Mouse (Mus musculus) limb, embryonic 14.5 days (tissue): Measurements from ENCODE around the gene Ceacam2. TPM values are rescaled to one million over a fixed set of nuclear protein-coding genes. Genes with fewer than 3 reads are reported as not detected.

Experiments
- polyA plus RNA-seq, 2 experiments: library from polyadenylated mRNA; depleted of rRNA in 1 of 2; stranded (reverse) in 1 of 2; unstranded in 1 of 2; fragments of >200 nt; fragmentation: Nextera tagmentation in 1 of 2; extraction: Ambion mirVana in 1 of 2; gene quantifications; 2 replicates each; pipeline versions ENCODE4 v1.2.1 to v1.2.3; 2012 to 2014

Ceacam2 gene
- polyA plus RNA-seq, 2 experiments = not detected

Other genes starting within 250 kb of the Ceacam2 start
- 266 and 343 TPM in 2 replicates for gene Pafah1b3, start 241.9 kb downstream of the Ceacam2 start, polyA plus RNA-seq (2012; rRNA removed)
- 234 and 252 TPM in 2 replicates for gene Pafah1b3, start 241.9 kb downstream of the Ceacam2 start, polyA plus RNA-seq (2014; fragmentation: Nextera tagmentation; extraction: Ambion mirVana)
- gene Prr19, start 238.4 kb downstream of the Ceacam2 start, polyA plus RNA-seq (2012; rRNA removed) = 0.99 and 1.1 TPM in 2 replicates
- 0.44 and 0.53 TPM in 2 replicates for gene Prr19, start 238.4 kb downstream of the Ceacam2 start, polyA plus RNA-seq (2014; fragmentation: Nextera tagmentation; extraction: Ambion mirVana)
- 4.4 and 7.9 TPM in 2 replicates for gene Tmem145, start 233.8 kb downstream of the Ceacam2 start, polyA plus RNA-seq (2012; rRNA removed)
- gene Tmem145, start 233.8 kb downstream of the Ceacam2 start, polyA plus RNA-seq (2014; fragmentation: Nextera tagmentation; extraction: Ambion mirVana) = 0.80 and 2.2 TPM in 2 replicates
- gene Megf8, start 222.7 kb downstream of the Ceacam2 start, polyA plus RNA-seq (2012; rRNA removed) = 45.1 and 61.2 TPM in 2 replicates
- 16.5 and 19.9 TPM in 2 replicates for gene Megf8, start 222.7 kb downstream of the Ceacam2 start, polyA plus RNA-seq (2014; fragmentation: Nextera tagmentation; extraction: Ambion mirVana)
- 3.3 and 4.5 TPM in 2 replicates for gene Cnfn, start 170.1 kb downstream of the Ceacam2 start, polyA plus RNA-seq (2012; rRNA removed)
- 16.7 and 31.8 TPM in 2 replicates for gene Cnfn, start 170.1 kb downstream of the Ceacam2 start, polyA plus RNA-seq (2014; fragmentation: Nextera tagmentation; extraction: Ambion mirVana)
- 10.4 and 17.0 TPM in 2 replicates for gene Lipe, start 141.1 kb downstream of the Ceacam2 start, polyA plus RNA-seq (2012; rRNA removed)
- 3.5 and 4.1 TPM in 2 replicates for gene Lipe, start 141.1 kb downstream of the Ceacam2 start, polyA plus RNA-seq (2014; fragmentation: Nextera tagmentation; extraction: Ambion mirVana)
- not detected in 2 replicates for gene Cxcl17, start 127.0 kb downstream of the Ceacam2 start, polyA plus RNA-seq (2012; rRNA removed)
- 0.28 TPM in 1 of 2 replicates, not detected in the other for gene Cxcl17, start 127.0 kb downstream of the Ceacam2 start, polyA plus RNA-seq (2014; fragmentation: Nextera tagmentation; extraction: Ambion mirVana)
- 1.3 and 1.4 TPM in 2 replicates for gene Ceacam1, start 62.3 kb downstream of the Ceacam2 start, polyA plus RNA-seq (2012; rRNA removed)
- gene Ceacam1, start 62.3 kb downstream of the Ceacam2 start, polyA plus RNA-seq (2014; fragmentation: Nextera tagmentation; extraction: Ambion mirVana) = 0.93 and 1.3 TPM in 2 replicates
- not detected in 2 replicates for gene Erich4, start 76.0 kb upstream of the Ceacam2 start, polyA plus RNA-seq (2012; rRNA removed)
- gene Erich4, start 76.0 kb upstream of the Ceacam2 start, polyA plus RNA-seq (2014; fragmentation: Nextera tagmentation; extraction: Ambion mirVana) = not detected in 2 replicates
- gene Dmac2, start 79.6 kb upstream of the Ceacam2 start, polyA plus RNA-seq (2012; rRNA removed) = 39.7 and 47.9 TPM in 2 replicates
- 32.7 and 34.0 TPM in 2 replicates for gene Dmac2, start 79.6 kb upstream of the Ceacam2 start, polyA plus RNA-seq (2014; fragmentation: Nextera tagmentation; extraction: Ambion mirVana)
- 6.2 and 7.3 TPM in 2 replicates for gene B3gnt8, start 86.8 kb upstream of the Ceacam2 start, polyA plus RNA-seq (2012; rRNA removed)
- gene B3gnt8, start 86.8 kb upstream of the Ceacam2 start, polyA plus RNA-seq (2014; fragmentation: Nextera tagmentation; extraction: Ambion mirVana) = 3.4 and 5.1 TPM in 2 replicates
- gene Bckdha, start 119.1 kb upstream of the Ceacam2 start, polyA plus RNA-seq (2012; rRNA removed) = 67.0 and 91.1 TPM in 2 replicates
- 54.2 and 59.8 TPM in 2 replicates for gene Bckdha, start 119.1 kb upstream of the Ceacam2 start, polyA plus RNA-seq (2014; fragmentation: Nextera tagmentation; extraction: Ambion mirVana)
- 64.9 and 77.1 TPM in 2 replicates for gene Exosc5, start 119.3 kb upstream of the Ceacam2 start, polyA plus RNA-seq (2012; rRNA removed)
- 63.0 and 71.2 TPM in 2 replicates for gene Exosc5, start 119.3 kb upstream of the Ceacam2 start, polyA plus RNA-seq (2014; fragmentation: Nextera tagmentation; extraction: Ambion mirVana)
- 1.7 and 2.7 TPM in 2 replicates for gene Tmem91, start 135.3 kb upstream of the Ceacam2 start, polyA plus RNA-seq (2012; rRNA removed)
- gene Tmem91, start 135.3 kb upstream of the Ceacam2 start, polyA plus RNA-seq (2014; fragmentation: Nextera tagmentation; extraction: Ambion mirVana) = 3.2 and 3.6 TPM in 2 replicates
- 28.1 and 39.7 TPM in 2 replicates for gene B9d2, start 140.9 kb upstream of the Ceacam2 start, polyA plus RNA-seq (2012; rRNA removed)
- gene B9d2, start 140.9 kb upstream of the Ceacam2 start, polyA plus RNA-seq (2014; fragmentation: Nextera tagmentation; extraction: Ambion mirVana) = 25.1 and 29.2 TPM in 2 replicates
- gene Tgfb1, start 147.1 kb upstream of the Ceacam2 start, polyA plus RNA-seq (2012; rRNA removed) = 16.8 and 19.1 TPM in 2 replicates
- gene Tgfb1, start 147.1 kb upstream of the Ceacam2 start, polyA plus RNA-seq (2014; fragmentation: Nextera tagmentation; extraction: Ambion mirVana) = 2.5 and 3.6 TPM in 2 replicates
- 64.5 and 84.8 TPM in 2 replicates for gene Ccdc97, start 179.2 kb upstream of the Ceacam2 start, polyA plus RNA-seq (2012; rRNA removed)
- gene Ccdc97, start 179.2 kb upstream of the Ceacam2 start, polyA plus RNA-seq (2014; fragmentation: Nextera tagmentation; extraction: Ambion mirVana) = 28.4 and 32.0 TPM in 2 replicates
- 66.8 and 73.4 TPM in 2 replicates for gene Hnrnpul1, start 214.9 kb upstream of the Ceacam2 start, polyA plus RNA-seq (2012; rRNA removed)
- 77.1 and 80.7 TPM in 2 replicates for gene Hnrnpul1, start 214.9 kb upstream of the Ceacam2 start, polyA plus RNA-seq (2014; fragmentation: Nextera tagmentation; extraction: Ambion mirVana)
- 80.2 and 94.4 TPM in 2 replicates for gene Axl, start 248.8 kb upstream of the Ceacam2 start, polyA plus RNA-seq (2012; rRNA removed)
- 111 and 132 TPM in 2 replicates for gene Axl, start 248.8 kb upstream of the Ceacam2 start, polyA plus RNA-seq (2014; fragmentation: Nextera tagmentation; extraction: Ambion mirVana)